Mouse (Mus musculus): ENCODE results near the gene Cul3. TPM values are rescaled to one million over a fixed set of nuclear protein-coding genes. Genes with fewer than 3 reads are reported as not detected.
A peak's percentile ranks its signal among the peaks of the same experiment; 100 is the strongest.
"Not testable (repeated sequence)": the region's sequence is repeated elsewhere in the genome, so short reads cannot be mapped to it uniquely, and the experiment has no call there.

Cul3 gene
- total RNA-seq (2014; fragmentation: Nextera tagmentation) (72.7 and 93.7 TPM in 2 replicates), total RNA-seq (2017) (244 and 250 TPM in 2 replicates)

- ATAC-seq (replicated peaks; ENCODE audit: low FRiP score, low TSS enrichment, poor library complexity, severe bottlenecking): peak; percentile 97
Observed at GRCm38 (mm10) chr1:80340436-80341376, at the start of gene Cul3. Cul3 (minus strand) TSS chr1:80340480.

- no peak for ATAC-seq (replicated peaks; ENCODE audit: low FRiP score, low TSS enrichment, poor library complexity, severe bottlenecking)
Observed at GRCm38 (mm10) chr1:80389518-80389917, 49.2 kb upstream of the Cul3 start.

- ATAC-seq (replicated peaks; ENCODE audit: low FRiP score, low TSS enrichment, poor library complexity, severe bottlenecking): peak; percentile 71
Observed at GRCm38 (mm10) chr1:80383613-80384589, 43.6 kb upstream of the Cul3 start.

- no peak for ATAC-seq (replicated peaks; ENCODE audit: low FRiP score, low TSS enrichment, poor library complexity, severe bottlenecking)
Observed at GRCm38 (mm10) chr1:80382928-80383327, 42.6 kb upstream of the Cul3 start.

DNA sequence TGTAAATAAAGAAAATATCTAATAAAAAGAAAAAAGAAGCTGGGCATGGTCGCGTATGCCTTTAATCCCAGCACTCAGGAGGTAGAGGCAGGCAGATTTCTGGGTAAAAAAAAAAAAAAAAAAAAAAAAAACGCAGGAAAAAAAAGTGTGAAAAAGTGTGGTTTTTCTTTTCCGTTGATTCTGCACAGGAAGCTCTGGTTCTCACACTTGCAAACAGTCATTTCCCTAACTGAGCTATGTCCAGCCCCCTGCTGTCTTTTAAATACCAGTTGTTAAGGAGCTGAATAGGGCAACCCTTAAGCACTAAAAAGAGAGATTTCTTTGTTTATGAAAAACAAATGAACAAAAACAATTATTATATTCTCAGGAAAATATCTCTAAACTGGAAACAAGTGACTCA is 41.0 kb upstream of the Cul3 start:
- ATAC-seq (replicated peaks; ENCODE audit: low FRiP score, low TSS enrichment, poor library complexity, severe bottlenecking): no peak

DNA sequence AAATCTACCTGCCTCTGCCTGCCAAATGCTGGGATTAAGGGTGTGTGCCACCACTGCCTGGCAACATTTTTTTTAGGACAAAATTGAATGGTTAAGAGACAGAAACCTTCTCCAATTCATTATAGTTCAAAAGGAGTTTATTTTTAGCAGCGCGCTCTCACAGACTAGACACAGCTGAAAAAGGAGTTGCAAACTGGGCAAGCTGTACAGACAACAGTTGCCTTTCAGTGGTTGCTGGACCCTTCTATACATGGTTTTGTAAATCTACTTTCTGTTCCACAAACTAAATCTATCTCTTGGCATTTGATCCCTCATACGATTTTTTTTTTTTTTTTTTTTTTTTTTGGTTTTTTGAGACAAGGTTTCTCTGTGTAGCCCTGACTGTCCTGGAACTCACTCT is 31.7 kb upstream of the Cul3 start:
- ATAC-seq (replicated peaks; ENCODE audit: low FRiP score, low TSS enrichment, poor library complexity, severe bottlenecking): no peak

DNA sequence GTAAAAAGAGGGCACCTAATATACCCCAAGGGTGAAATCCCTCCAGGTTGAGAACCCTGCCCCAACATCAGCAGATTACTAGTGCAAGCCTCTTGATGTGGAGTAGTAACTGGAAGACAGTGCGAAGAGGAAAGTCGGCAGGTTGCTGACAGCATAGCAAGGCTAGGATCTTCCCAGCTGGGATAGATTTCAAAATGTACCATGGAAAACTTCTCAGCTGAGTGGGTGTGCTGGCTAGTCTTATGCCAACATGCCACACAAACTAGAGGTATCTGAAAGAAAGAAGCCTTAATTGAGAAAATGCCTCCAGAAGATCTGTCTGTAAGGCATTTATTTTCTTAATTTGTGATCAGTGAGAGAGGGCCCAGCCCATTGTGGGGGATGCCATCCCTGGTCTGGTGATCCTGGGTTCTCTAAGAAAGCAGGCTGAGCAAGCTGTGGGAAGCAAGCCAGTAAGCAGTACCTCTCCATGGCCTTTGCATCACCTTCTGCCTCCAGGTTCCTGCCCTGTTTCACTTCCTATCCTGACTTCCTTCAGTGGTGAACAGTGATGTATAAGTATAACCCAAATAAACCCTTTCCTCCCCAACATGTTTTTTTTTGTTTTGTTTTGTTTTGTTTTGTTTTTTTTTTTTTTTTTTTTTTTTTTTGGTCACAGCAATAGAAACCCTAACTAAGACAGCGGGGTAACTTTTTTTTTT is 31.1 kb upstream of the Cul3 start:
- ATAC-seq (replicated peaks; ENCODE audit: low FRiP score, low TSS enrichment, poor library complexity, severe bottlenecking): no peak

GRCm38 (mm10) chr1:80363486-80363885 is 23.2 kb upstream of the Cul3 start:
- ATAC-seq (replicated peaks; ENCODE audit: low FRiP score, low TSS enrichment, poor library complexity, severe bottlenecking): no peak

DNA sequence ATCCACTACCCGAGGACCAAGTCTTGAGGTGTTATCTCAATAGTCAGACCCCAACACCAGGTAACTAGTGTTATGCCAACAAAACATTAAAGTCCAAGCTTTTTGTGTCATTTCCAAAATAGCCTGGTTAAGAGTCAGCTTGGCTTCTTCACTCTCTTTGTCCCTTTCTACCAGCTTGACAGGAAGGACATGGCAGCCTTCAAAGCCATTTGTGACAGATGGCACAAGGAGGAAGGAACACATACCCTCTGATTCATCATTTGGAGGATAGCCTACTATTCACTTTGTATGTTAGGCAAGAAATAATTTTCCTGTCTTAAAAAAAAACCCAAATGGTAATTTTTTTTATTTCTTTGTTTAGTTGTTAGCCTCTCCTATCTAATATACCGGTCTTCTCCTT is 22.7 kb upstream of the Cul3 start:
- ATAC-seq (replicated peaks; ENCODE audit: low FRiP score, low TSS enrichment, poor library complexity, severe bottlenecking): no peak

DNA sequence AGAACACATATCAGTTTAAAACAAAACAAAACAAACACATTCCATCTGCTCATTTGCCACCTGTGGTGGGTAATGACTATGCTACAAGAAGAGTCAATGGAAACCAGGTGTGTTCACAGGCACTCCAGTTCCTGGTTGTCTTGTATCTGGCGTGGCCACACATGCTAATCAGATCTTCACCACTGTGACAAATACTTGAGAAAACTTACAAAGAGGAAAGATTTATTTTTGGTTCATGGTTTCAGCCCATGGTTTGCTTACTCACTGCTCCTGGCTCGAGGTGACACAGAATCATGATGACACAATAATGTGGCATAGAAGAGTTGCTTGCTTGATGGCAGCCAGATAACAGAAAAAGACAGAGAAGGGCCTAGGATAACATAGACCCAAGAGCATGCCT is 22.1 kb upstream of the Cul3 start:
- no peak for ATAC-seq (replicated peaks; ENCODE audit: low FRiP score, low TSS enrichment, poor library complexity, severe bottlenecking)

DNA sequence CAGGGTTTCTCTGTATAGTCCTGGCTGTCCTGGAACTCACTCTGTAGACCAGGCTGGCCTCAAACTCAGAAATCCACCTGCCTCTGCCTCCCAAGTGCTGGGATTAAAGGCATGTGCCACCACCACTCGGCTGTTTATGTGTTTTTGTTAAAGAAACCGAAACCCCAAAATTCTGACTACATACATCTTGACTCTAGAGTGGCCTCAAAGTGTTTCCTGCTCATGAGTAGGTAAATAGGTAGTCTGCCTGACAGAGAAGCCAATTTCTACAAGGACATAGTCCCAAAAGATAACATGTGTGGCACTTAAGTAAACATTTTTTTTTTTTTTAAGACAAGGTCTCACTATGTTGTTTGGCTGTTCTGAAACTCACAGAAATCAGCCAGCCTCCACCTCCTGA is 21.5 kb upstream of the Cul3 start:
- not testable (repeated sequence) for ATAC-seq (replicated peaks; ENCODE audit: low FRiP score, low TSS enrichment, poor library complexity, severe bottlenecking)

DNA sequence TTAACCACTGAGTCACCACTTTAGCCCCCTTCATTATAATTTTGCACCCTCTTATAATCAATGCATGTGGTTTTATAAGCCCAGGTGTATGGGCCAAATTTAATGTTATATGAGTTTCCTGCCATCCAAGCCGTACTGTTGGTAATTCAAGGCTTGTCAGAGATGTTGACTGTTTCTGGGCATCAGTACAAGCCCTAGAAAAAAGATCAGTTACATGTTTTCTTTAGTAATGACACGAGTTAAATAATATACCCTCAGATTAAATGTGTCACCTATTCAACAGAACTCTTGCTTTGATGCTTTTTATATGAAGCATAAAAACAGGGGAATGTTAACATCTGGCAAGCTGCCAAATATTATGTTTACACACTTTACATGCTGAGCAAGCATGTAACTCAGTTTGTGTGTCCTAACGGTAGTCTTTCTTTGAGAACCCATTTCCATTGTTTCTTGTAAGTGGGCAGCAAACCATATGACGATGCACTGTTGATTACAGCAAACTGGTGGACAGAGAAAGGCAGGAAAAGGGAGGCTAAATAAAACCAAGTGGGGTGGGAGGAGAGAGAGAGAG is 19.8 kb upstream of the Cul3 start:
- no peak for ATAC-seq (replicated peaks; ENCODE audit: low FRiP score, low TSS enrichment, poor library complexity, severe bottlenecking)

GRCm38 (mm10) chr1:80340061-80340435 is 232 bp downstream of the Cul3 start:
- ATAC-seq (replicated peaks; ENCODE audit: low FRiP score, low TSS enrichment, poor library complexity, severe bottlenecking): no peak; the same call in 1 of the 2 replicates

DNA sequence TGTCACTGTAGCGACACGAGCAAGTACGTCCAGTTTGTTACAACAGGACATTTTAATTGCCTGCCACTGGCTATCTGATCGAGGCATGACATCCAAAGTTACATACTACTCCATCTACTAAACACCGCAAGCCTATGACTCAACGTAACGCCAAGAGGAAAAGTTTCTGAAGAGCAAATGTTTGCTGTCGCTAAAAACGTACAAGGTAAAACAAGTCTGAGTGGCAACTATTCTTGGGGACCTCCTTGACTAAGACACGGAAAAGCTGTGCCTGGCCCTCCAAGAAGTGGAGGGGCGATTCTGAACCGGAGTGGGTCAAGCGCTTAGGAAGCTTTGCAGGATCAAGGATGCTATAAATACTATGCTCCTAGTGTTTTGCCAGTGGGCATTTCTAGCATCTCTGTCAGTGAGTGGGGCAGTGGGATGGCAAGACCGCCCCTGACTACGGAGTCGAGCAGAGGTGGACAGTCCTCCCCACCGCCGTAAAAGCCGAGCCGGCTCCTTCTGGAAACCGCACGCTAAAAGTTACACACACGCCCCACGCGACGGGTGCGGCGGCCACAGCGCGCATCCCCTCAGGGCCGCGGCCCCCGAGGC is 757 bp downstream of the Cul3 start:
- ATAC-seq (replicated peaks; ENCODE audit: low FRiP score, low TSS enrichment, poor library complexity, severe bottlenecking): peak; percentile 40; the same call in 1 of the 2 replicates

GRCm38 (mm10) chr1:80338398-80338797 is 1.9 kb downstream of the Cul3 start:
- ATAC-seq (replicated peaks; ENCODE audit: low FRiP score, low TSS enrichment, poor library complexity, severe bottlenecking): no peak

DNA sequence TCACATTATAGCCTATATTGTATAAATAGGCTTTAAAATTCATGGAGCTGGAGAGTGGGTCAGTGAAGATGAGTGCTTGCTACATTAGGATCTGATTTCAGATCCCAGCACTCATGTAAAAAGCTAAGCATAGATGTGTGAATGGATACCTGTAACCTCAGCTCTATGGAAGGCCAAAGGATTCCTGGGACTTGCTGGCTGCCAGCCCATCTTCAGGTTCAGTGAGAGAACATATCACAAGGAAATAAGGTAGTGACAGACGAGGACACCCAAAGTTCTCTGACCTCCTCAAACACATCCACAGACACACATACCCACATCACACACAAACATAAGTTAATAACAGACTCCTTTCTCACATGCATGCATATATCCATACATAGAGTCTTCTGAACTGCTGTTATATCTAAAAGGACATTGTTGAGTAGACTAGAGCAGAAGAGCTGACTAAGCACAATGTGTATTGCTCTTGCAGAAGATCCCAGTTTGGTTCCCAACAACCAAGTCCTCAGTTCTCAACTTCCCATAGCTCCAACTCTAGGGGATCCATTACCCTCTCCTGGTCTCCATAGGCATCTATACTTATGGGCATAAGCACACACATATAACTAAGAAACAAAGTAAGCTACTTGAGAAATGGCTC is 4.4 kb downstream of the Cul3 start:
- no peak for ATAC-seq (replicated peaks; ENCODE audit: low FRiP score, low TSS enrichment, poor library complexity, severe bottlenecking)

DNA sequence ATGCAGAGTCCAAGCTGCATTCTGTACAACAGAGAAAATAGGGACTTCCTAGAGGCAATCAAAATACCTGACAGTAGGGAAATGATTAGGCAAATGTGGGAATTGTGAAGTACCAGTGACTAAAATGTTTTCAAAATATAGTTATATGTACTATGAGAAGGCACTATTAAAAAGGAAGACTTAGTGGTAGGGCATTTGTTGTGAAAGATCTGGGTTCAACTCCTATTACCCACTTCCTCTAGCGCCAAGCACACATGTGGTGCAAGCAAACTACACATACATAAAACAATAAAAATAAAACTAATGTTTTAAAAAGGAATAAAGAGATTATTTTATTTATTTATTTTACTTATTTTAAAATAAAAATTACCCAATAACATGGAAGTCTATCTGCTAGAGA is 5.2 kb downstream of the Cul3 start:
- no peak for ATAC-seq (replicated peaks; ENCODE audit: low FRiP score, low TSS enrichment, poor library complexity, severe bottlenecking)

- no peak for ATAC-seq (replicated peaks; ENCODE audit: low FRiP score, low TSS enrichment, poor library complexity, severe bottlenecking)
Observed at GRCm38 (mm10) chr1:80330970-80331369, 9.3 kb downstream of the Cul3 start.

Measured in megakaryocyte-erythroid progenitor cell, adult 5-6 weeks (primary cell).